Mouse (Mus musculus): ENCODE results near the gene Slc38a10. TPM values are rescaled to one million over a fixed set of nuclear protein-coding genes. Genes with fewer than 3 reads are reported as not detected.

The Slc38a10 gene
- polyA plus RNA-seq, 1 experiment from 2014 or later, result 110 TPM

- WGBS, result 26% methylated on average over 21 of the region's 21 CpGs
- no peaks in the 10 kb centered on the region for H3K36me3 ChIP-seq
- peak overlapping the region; percentile 43; the same call in 1 of the 2 replicates for H3K9ac ChIP-seq
- peak; percentile 57; the same call in 1 of the 2 replicates for ATAC-seq (ENCODE audit: low FRiP score)
- H3K27ac ChIP-seq, result 0 out of 2 replicates have a peak overlapping the region, but pooled peaks have one; percentile 15
- 0 out of 2 replicates have a peak, but pooled peaks cover 2% of the 10 kb centered on the region for H3K27me3 ChIP-seq
- H3K4me3 ChIP-seq, result 0 out of 2 replicates have a peak overlapping the region, but pooled peaks have one; percentile 7
- peak overlapping the region; percentile 40 for H3K4me2 ChIP-seq
- H3K9me3 ChIP-seq, result no peaks in the 10 kb centered on the region
- H3K4me1 ChIP-seq (replicated peaks), result peaks cover 29% of the 10 kb centered on the region
Observed at GRCm38 (mm10) chr11:120169208-120169992, 18.3 kb upstream of the Slc38a10 start.

- H3K4me3 ChIP-seq, result no peak overlapping the region
- H3K36me3 ChIP-seq, result no peaks in the 10 kb centered on the region
- 0 out of 2 replicates have a peak, but pooled peaks cover 2% of the 10 kb centered on the region for H3K27me3 ChIP-seq
- no peak overlapping the region for H3K27ac ChIP-seq
- H3K4me1 ChIP-seq (replicated peaks), result peaks cover 33% of the 10 kb centered on the region
- 84% methylated on average over 8 of the region's 8 CpGs for WGBS
- H3K4me2 ChIP-seq, result no peak overlapping the region
- ATAC-seq (ENCODE audit: low FRiP score), result no peak
- H3K9me3 ChIP-seq, result no peaks in the 10 kb centered on the region
- H3K9ac ChIP-seq, result no peak overlapping the region
Observed at GRCm38 (mm10) chr11:120168516-120168915, 17.4 kb upstream of the Slc38a10 start.

GRCm38 (mm10) chr11:120167921-120168356 is 16.8 kb upstream of the Slc38a10 start:
- H3K9ac ChIP-seq, result no peak overlapping the region
- no peaks in the 10 kb centered on the region for H3K9me3 ChIP-seq
- H3K4me1 ChIP-seq (replicated peaks), result peaks cover 33% of the 10 kb centered on the region
- H3K4me3 ChIP-seq, result no peak overlapping the region
- H3K36me3 ChIP-seq, result no peaks in the 10 kb centered on the region
- 33% methylated on average over 12 of the region's 12 CpGs for WGBS
- H3K27me3 ChIP-seq, result 0 out of 2 replicates have a peak, but pooled peaks cover 2% of the 10 kb centered on the region
- no peak overlapping the region for H3K27ac ChIP-seq
- H3K4me2 ChIP-seq, result no peak overlapping the region
- no peak for ATAC-seq (ENCODE audit: low FRiP score)

- H3K4me1 ChIP-seq (replicated peaks), result peaks cover 33% of the 10 kb centered on the region
- H3K4me3 ChIP-seq, result no peak overlapping the region
- H3K27me3 ChIP-seq, result 0 out of 2 replicates have a peak, but pooled peaks cover 2% of the 10 kb centered on the region
- 0 out of 2 replicates have a peak overlapping the region, but pooled peaks have one; percentile 43 for H3K9ac ChIP-seq
- no peaks in the 10 kb centered on the region for H3K9me3 ChIP-seq
- WGBS, result 49% methylated on average over 5 of the region's 5 CpGs
- H3K36me3 ChIP-seq, result no peaks in the 10 kb centered on the region
- ATAC-seq (ENCODE audit: low FRiP score), result no peak
- no peak overlapping the region for H3K4me2 ChIP-seq
- H3K27ac ChIP-seq, result no peak overlapping the region
Observed at GRCm38 (mm10) chr11:120167059-120167458, 15.9 kb upstream of the Slc38a10 start.

GRCm38 (mm10) chr11:120164471-120165261 is 13.5 kb upstream of the Slc38a10 start:
- H3K27ac ChIP-seq, result peak overlapping the region; percentile 55
- 60% methylated on average over 17 of the region's 17 CpGs for WGBS

GRCm38 (mm10) chr11:120164028-120164427 is 12.9 kb upstream of the Slc38a10 start:
- no peak overlapping the region for H3K4me3 ChIP-seq
- peak overlapping the region; percentile 35; the same call in 1 of the 2 replicates for H3K9ac ChIP-seq
- no peaks in the 10 kb centered on the region for H3K36me3 ChIP-seq
- no peaks in the 10 kb centered on the region for H3K9me3 ChIP-seq
- H3K27ac ChIP-seq, result peak overlapping the region; percentile 55; the same call in 1 of the 2 replicates
- H3K4me2 ChIP-seq, result no peak overlapping the region
- 0 out of 2 replicates have a peak, but pooled peaks cover 2% of the 10 kb centered on the region for H3K27me3 ChIP-seq
- peaks cover 43% of the 10 kb centered on the region for H3K4me1 ChIP-seq (replicated peaks)
- ATAC-seq (ENCODE audit: low FRiP score), result no peak
- 86% methylated on average over 5 of the region's 5 CpGs for WGBS

More at GRCm38 (mm10) chr11:120164471-120165261, 13.5 kb upstream of the Slc38a10 start:
- Histone ChIP-seq H3K27me3 (0 out of 2 replicates have a peak, but pooled peaks cover 2% of the 10 kb centered on the region), H3K36me3 (no peaks in the 10 kb centered on the region), H3K4me1 (replicated peaks) (peaks cover 49% of the 10 kb centered on the region), H3K9ac (peak overlapping the region; percentile 43; the same call in 1 of the 2 replicates), H3K4me3 (no peak overlapping the region), H3K9me3 (no peaks in the 10 kb centered on the region), H3K4me2 (no peak overlapping the region)
- no peak for ATAC-seq (ENCODE audit: low FRiP score)

- ATAC-seq (ENCODE audit: low FRiP score), result no peak
- Histone ChIP-seq H3K36me3 (no peaks in the 10 kb centered on the region), H3K9ac (no peak overlapping the region), H3K4me2 (no peak overlapping the region), H3K4me3 (no peak overlapping the region), H3K4me1 (replicated peaks) (peaks cover 41% of the 10 kb centered on the region), H3K27me3 (0 out of 2 replicates have a peak, but pooled peaks cover 2% of the 10 kb centered on the region), H3K27ac (no peak overlapping the region), H3K9me3 (no peaks in the 10 kb centered on the region)
- WGBS, result 94% methylated on average over 3 of the region's 3 CpGs
Observed at GRCm38 (mm10) chr11:120163207-120163606, 12.1 kb upstream of the Slc38a10 start.

GRCm38 (mm10) chr11:120161245-120161644 is 10.1 kb upstream of the Slc38a10 start:
- Histone ChIP-seq H3K36me3 (no peaks in the 10 kb centered on the region), H3K9me3 (no peaks in the 10 kb centered on the region), H3K4me1 (replicated peaks) (peaks cover 34% of the 10 kb centered on the region), H3K27ac (no peak overlapping the region), H3K27me3 (0 out of 2 replicates have a peak, but pooled peaks cover 2% of the 10 kb centered on the region), H3K9ac (no peak overlapping the region), H3K4me3 (no peak overlapping the region), H3K4me2 (no peak overlapping the region)
- ATAC-seq (ENCODE audit: low FRiP score), result no peak
- WGBS, result 38% methylated on average over 4 of the region's 4 CpGs

- Histone ChIP-seq H3K9ac (no peak overlapping the region), H3K4me2 (no peak overlapping the region), H3K9me3 (no peaks in the 10 kb centered on the region), H3K36me3 (no peaks in the 10 kb centered on the region), H3K27ac (no peak overlapping the region), H3K27me3 (0 out of 2 replicates have a peak, but pooled peaks cover 2% of the 10 kb centered on the region), H3K4me1 (replicated peaks) (peaks cover 34% of the 10 kb centered on the region), H3K4me3 (no peak overlapping the region)
- ATAC-seq (ENCODE audit: low FRiP score), result no peak
- 73% methylated on average over 4 of the region's 4 CpGs for WGBS
Observed at GRCm38 (mm10) chr11:120160478-120160877, 9.3 kb upstream of the Slc38a10 start.

- no peak for ATAC-seq (ENCODE audit: low FRiP score)
- Histone ChIP-seq H3K27ac (no peak overlapping the region), H3K9me3 (no peaks in the 10 kb centered on the region), H3K27me3 (no peaks in the 10 kb centered on the region), H3K9ac (no peak overlapping the region), H3K4me2 (no peak overlapping the region), H3K4me1 (replicated peaks) (peaks cover 29% of the 10 kb centered on the region), H3K36me3 (no peaks in the 10 kb centered on the region), H3K4me3 (no peak overlapping the region)
- WGBS, result 65% methylated on average over 5 of the region's 5 CpGs
Observed at GRCm38 (mm10) chr11:120159653-120160052, 8.5 kb upstream of the Slc38a10 start.

- no peaks in the 10 kb centered on the region for H3K36me3 ChIP-seq
- peaks cover 23% of the 10 kb centered on the region for H3K4me1 ChIP-seq (replicated peaks)
- H3K9me3 ChIP-seq, result no peaks in the 10 kb centered on the region
- WGBS, result 65% methylated on average over 5 of the region's 5 CpGs
- no peak overlapping the region for H3K4me3 ChIP-seq
- no peak overlapping the region for H3K4me2 ChIP-seq
- no peak overlapping the region for H3K9ac ChIP-seq
- ATAC-seq (ENCODE audit: low FRiP score), result no peak
- H3K27ac ChIP-seq, result no peak overlapping the region
- no peaks in the 10 kb centered on the region for H3K27me3 ChIP-seq
Observed at GRCm38 (mm10) chr11:120158828-120159227, 7.7 kb upstream of the Slc38a10 start.
